In genomic region chr11:100619485-100619975, GRCm38 (mm10) we compare ENCODE assay signal across 7 mouse cellular contexts. TPM values are rescaled to one million over a fixed set of nuclear protein-coding genes. Genes with fewer than 3 reads are reported as not detected.
A peak's percentile ranks its signal among the peaks of the same experiment; 100 is the strongest.
DNase-seq lines count a peak whose midpoint lies in the region; ATAC-seq and TF ChIP-seq lines count a peak whose summit lies in the region.

No protein-coding gene starts in this region.

- H3K9me3 ChIP-seq in intestine, postnatal 0 days (ENCODE audit: control insufficient read depth) = no peaks in the 10 kb centered on the region
- H3K9me3 ChIP-seq in midbrain, embryonic 12.5 days = no peaks in the 10 kb centered on the region

- intact Hi-C loops in left cerebral cortex, postnatal 4 days (cut with DNase I) = no loop called here

- peak overlapping the region; percentile 99 for H3K4me3 ChIP-seq in intestine, postnatal 0 days (ENCODE audit: low read depth, low read length)
- H3K4me3 ChIP-seq in midbrain, embryonic 12.5 days = peak overlapping the region; percentile 73
- H3K4me3 ChIP-seq in small intestine, adult 2 months (ENCODE audit: low read depth, low read length) = peak overlapping the region; percentile 92

- H3K4me2 ChIP-seq in intestine, postnatal 0 days (replicated peaks; ENCODE audit: low read depth) = peak overlapping the region; percentile 90
- peak overlapping the region; percentile 88 for H3K4me2 ChIP-seq in midbrain, embryonic 12.5 days (replicated peaks)

- peak; percentile 72; the same call in 1 of the 2 replicates for TF ChIP-seq POLR2A in small intestine, adult 2 months (IDR thresholded peaks at IDR 0.05; ENCODE audit: low read depth, low read length)

- ATAC-seq in intestine, postnatal 0 days = peak; percentile 91
- peak; percentile 97 for ATAC-seq in midbrain, embryonic 12.5 days (ENCODE audit: low FRiP score, low read depth)

- peak overlapping the region; percentile 90 for H3K9ac ChIP-seq in intestine, postnatal 0 days (ENCODE audit: low read depth, low read length)
- peak overlapping the region; percentile 84 for H3K9ac ChIP-seq in midbrain, embryonic 12.5 days (replicated peaks)

- H3K27ac ChIP-seq in intestine, postnatal 0 days (ENCODE audit: low read depth, low read length) = peak overlapping the region; percentile 94
- H3K27ac ChIP-seq in midbrain, embryonic 12.5 days (replicated peaks) = peak overlapping the region; percentile 90
- H3K27ac ChIP-seq in small intestine, adult 2 months (ENCODE audit: insufficient read depth, low read depth, low read length) = peak overlapping the region; percentile 94

- under 1% methylated on average over 40 of the region's 40 CpGs for WGBS in intestine, postnatal 0 days
- WGBS in midbrain, embryonic 12.5 days = under 1% methylated on average over 40 of the region's 40 CpGs
- under 1% methylated on average over 40 of the region's 40 CpGs for WGBS in small intestine, adult 2 months

- no peaks in the 10 kb centered on the region for H3K27me3 ChIP-seq in intestine, postnatal 0 days (replicated peaks; ENCODE audit: control insufficient read depth, insufficient read depth, low read length)
- H3K27me3 ChIP-seq in midbrain, embryonic 12.5 days = no peaks in the 10 kb centered on the region
- H3K27me3 ChIP-seq in small intestine, adult 2 months (ENCODE audit: control insufficient read depth, insufficient read depth, low read length) = no peaks in the 10 kb centered on the region

- H3K36me3 ChIP-seq in intestine, postnatal 0 days (ENCODE audit: control insufficient read depth, insufficient read depth) = peaks cover 3% of the 10 kb centered on the region; the same call in 1 of the 2 replicates
- peaks cover 8% of the 10 kb centered on the region; the same call in 1 of the 2 replicates for H3K36me3 ChIP-seq in midbrain, embryonic 12.5 days
- peaks cover 7% of the 10 kb centered on the region for H3K36me3 ChIP-seq in small intestine, adult 2 months (ENCODE audit: control insufficient read depth, insufficient read depth, low read length)

- H3K4me1 ChIP-seq in intestine, postnatal 0 days (replicated peaks; ENCODE audit: control insufficient read depth, insufficient read depth, low read length) = peaks cover 9% of the 10 kb centered on the region; the same call in 1 of the 2 replicates
- peaks cover 33% of the 10 kb centered on the region for H3K4me1 ChIP-seq in midbrain, embryonic 12.5 days
- H3K4me1 ChIP-seq in small intestine, adult 2 months (ENCODE audit: control insufficient read depth, insufficient read depth, insufficient read length, low read length) = peaks cover 11% of the 10 kb centered on the region; the same call in 1 of the 2 replicates

- DNase-seq in adrenal gland, adult 2 months = peak; percentile 96
- peak; percentile 97 for DNase-seq in embryo, embryonic 11.5 days (ENCODE audit: low read depth, low spot score)
- DNase-seq in gastrocnemius, postnatal 4 days (ENCODE audit: low spot score in 2 of 2) = peak; percentile 89 to 96
- peak; percentile 99 for DNase-seq in left cerebral cortex, postnatal 4 days

- peak; percentile 55 for TF ChIP-seq CTCF in intestine, postnatal 0 days (IDR thresholded peaks at IDR 0.05; ENCODE audit: low read depth)
- no peak for TF ChIP-seq CTCF in small intestine, adult 2 months (IDR thresholded peaks at IDR 0.05; ENCODE audit: extremely low read depth, insufficient read length, insufficient replicate concordance, low read depth, low read length)

RNA-seq across cellular contexts. Expression of gene Dnajc7, which starts 0.4 kb away (rescaled TPM):
- total RNA-seq in adrenal gland, adult 2 months (2021) = 100 to 1,000 TPM; 174 to 177 TPM
- 9.3 and 11.7 TPM in 2 replicates for polyA plus RNA-seq in adrenal gland, adult 2 months (2012; rRNA removed)
- 100 to 1,000 TPM; 192 to 239 TPM for total RNA-seq in gastrocnemius, postnatal 4 days (2021)
- polyA plus RNA-seq in intestine, postnatal 0 days (2015; fragmentation: Nextera tagmentation; extraction: Ambion mirVana) = 72.9 and 80.2 TPM in 2 replicates
- total RNA-seq in left cerebral cortex, postnatal 4 days (2021) = 100 to 1,000 TPM; 276 to 297 TPM
- 310 and 329 TPM in 2 replicates for polyA plus RNA-seq in midbrain, embryonic 12.5 days (2016; fragmentation: Nextera tagmentation; extraction: Ambion mirVana)
- 10.6 and 24.8 TPM in 2 replicates for polyA plus RNA-seq in small intestine, adult 2 months (2012; rRNA removed)

RNA-seq across cellular contexts. Expression of gene Nkiras2, which starts 0.5 kb away (rescaled TPM):
- total RNA-seq in adrenal gland, adult 2 months (2021) = 10 to 100 TPM; 32.5 to 36.0 TPM
- 50.9 and 59.4 TPM in 2 replicates for polyA plus RNA-seq in adrenal gland, adult 2 months (2012; rRNA removed)
- total RNA-seq in gastrocnemius, postnatal 4 days (2021) = 10 to 100 TPM; 42.5 to 43.7 TPM
- polyA plus RNA-seq in intestine, postnatal 0 days (2015; fragmentation: Nextera tagmentation; extraction: Ambion mirVana) = 52.2 and 55.7 TPM in 2 replicates
- 10 to 100 TPM; 37.7 to 39.9 TPM for total RNA-seq in left cerebral cortex, postnatal 4 days (2021)
- 101 and 103 TPM in 2 replicates for polyA plus RNA-seq in midbrain, embryonic 12.5 days (2016; fragmentation: Nextera tagmentation; extraction: Ambion mirVana)
- 85.2 and 134 TPM in 2 replicates for polyA plus RNA-seq in small intestine, adult 2 months (2012; rRNA removed)

RNA-seq across cellular contexts. Expression of gene Cnp, which starts 44.8 kb away (rescaled TPM):
- total RNA-seq in adrenal gland, adult 2 months (2021) = 10 to 100 TPM; 38.3 to 55.4 TPM
- 29.4 and 36.5 TPM in 2 replicates for polyA plus RNA-seq in adrenal gland, adult 2 months (2012; rRNA removed)
- total RNA-seq in gastrocnemius, postnatal 4 days (2021) = 10 to 100 TPM; 33.3 to 38.3 TPM
- 15.6 and 16.3 TPM in 2 replicates for polyA plus RNA-seq in intestine, postnatal 0 days (2015; fragmentation: Nextera tagmentation; extraction: Ambion mirVana)
- total RNA-seq in left cerebral cortex, postnatal 4 days (2021) = 10 to 100 TPM; 25.6 to 29.6 TPM
- polyA plus RNA-seq in midbrain, embryonic 12.5 days (2016; fragmentation: Nextera tagmentation; extraction: Ambion mirVana) = 19.7 and 20.4 TPM in 2 replicates
- polyA plus RNA-seq in small intestine, adult 2 months (2012; rRNA removed) = 12.1 and 19.4 TPM in 2 replicates

Comparison
In these comparisons a context has a peak if more than half of its experiments do, and no peak if none do; other contexts are left out.
1. Peak in every context shown above with its lines: DNase-seq, ATAC-seq, H3K4me3 ChIP-seq and H3K27ac ChIP-seq.